Mouse (Mus musculus): ENCODE data around the gene Poldip2. TPM values are rescaled to one million over a fixed set of nuclear protein-coding genes. Genes with fewer than 3 reads are reported as not detected.

Gene Poldip2
- total RNA-seq (2021): 100 to 1,000 TPM; 118 to 120 TPM
- long read RNA-seq, experiment 1, transcript Poldip2-201 (11 exons, 2,054 nt): major isoform, 134 of 179 reads
- long read RNA-seq, experiment 1, partial matches to known transcripts: 2 of 179 reads
- long read RNA-seq, experiment 1, other reads (novel, unspliced or antisense): 42 of 179 reads
- long read RNA-seq, experiment 2, transcript Poldip2-201 (11 exons, 2,054 nt): major isoform, 139 of 209 reads
- long read RNA-seq, experiment 2, partial matches to known transcripts: 26 of 209 reads
- long read RNA-seq, experiment 2, other reads (novel, unspliced or antisense): 42 of 209 reads

DNA sequence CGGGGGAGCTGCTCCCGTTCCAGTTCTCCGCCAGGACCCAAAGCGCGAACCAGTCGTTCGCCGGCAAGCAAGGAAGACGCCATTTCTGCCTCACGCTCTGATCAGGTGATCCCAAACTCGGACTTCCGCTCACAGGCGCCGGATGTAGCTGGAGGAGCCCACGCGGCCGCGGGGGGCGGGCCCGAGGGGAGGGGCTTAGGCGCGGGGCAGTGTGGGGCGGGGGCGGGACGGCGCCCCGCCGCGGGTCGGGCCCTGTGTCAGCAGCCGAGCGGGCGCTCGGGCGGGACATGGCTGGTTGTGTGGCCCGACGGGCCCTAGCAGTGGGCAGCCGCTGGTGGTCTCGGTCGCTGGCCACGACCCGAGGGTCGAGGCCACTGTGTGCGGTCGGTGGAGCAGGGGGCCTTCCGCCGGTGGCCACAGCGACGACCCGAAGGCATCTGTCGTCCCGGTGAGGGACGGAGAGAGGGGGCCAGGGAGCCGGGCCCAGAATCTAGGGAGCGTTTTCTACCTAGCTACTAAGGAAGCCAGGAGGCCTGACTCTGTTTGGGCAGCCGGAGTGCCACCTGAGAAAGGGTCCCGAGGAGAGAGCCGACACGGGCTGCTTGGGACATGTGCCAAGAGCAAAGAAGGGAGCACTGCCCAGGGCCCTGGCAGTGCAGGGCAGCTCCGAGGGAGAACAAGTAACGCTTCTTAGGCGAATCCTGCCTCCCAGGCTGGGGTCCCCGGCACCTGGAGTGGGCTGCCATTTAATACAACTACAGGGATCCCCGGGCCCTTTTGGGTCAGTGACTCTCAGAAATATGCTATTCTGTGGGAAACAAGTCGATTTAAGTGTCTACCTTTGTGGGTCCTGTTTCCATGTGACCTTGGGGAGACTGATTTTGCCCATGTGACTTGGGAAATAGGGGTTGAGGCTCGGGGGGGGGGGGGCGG is at the start of gene Poldip2, which contains the start of gene Tmem199:
Gene Poldip2, plus strand, starts transcription at position 169 of the 933 bp plus-strand sequence.
Gene Tmem199, minus strand, starts transcription at position 148 of the 933 bp plus-strand sequence.
- peak; percentile 82 to 93 for DNase-seq (ENCODE audit: low spot score in 2 of 2)

DNA sequence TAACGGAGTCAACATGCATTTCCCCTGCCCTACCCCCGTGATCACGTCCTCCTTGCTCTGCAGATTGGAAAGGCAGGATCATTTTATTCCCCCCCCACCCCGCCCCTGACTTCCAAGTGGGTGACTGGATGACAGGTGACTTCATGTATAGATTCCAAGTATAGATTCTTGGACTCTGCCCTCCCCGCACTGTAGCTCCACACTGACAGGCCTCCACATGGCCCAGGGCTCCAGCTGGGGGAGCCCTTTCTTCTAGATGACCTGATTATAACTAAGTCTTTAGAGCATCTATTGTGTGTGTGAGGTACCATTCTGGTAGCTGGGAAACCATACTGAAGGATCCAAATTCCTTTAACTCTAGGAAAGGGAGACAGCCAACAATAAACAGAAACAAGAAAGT is 49.3 kb upstream of the Poldip2 start:
- DNase-seq (ENCODE audit: low spot score in 2 of 2): no peak

GRCm38 (mm10) chr11:78463286-78464036 is 48.5 kb upstream of the Poldip2 start:
- DNase-seq (ENCODE audit: low spot score in 2 of 2): no peak

DNA sequence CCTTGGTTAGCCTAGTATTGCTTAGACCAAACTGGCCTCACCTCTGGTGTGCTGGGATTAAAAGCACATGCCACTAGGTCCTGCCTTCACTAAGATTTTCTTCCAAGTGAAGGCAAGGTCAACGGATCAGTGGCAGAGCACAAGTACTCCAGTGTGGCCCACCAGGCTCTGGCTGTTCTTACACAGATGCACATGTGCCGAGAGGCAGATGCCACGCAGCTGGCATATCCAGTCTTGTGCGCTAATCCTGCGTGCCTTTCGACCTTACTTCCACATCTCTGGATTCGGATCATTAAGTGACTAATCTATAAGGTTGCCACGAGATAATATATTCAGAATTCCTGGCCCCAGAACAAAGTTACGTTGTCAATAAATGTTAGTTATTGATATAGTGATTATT is 46.9 kb upstream of the Poldip2 start:
- DNase-seq (ENCODE audit: low spot score in 2 of 2): no peak

DNA sequence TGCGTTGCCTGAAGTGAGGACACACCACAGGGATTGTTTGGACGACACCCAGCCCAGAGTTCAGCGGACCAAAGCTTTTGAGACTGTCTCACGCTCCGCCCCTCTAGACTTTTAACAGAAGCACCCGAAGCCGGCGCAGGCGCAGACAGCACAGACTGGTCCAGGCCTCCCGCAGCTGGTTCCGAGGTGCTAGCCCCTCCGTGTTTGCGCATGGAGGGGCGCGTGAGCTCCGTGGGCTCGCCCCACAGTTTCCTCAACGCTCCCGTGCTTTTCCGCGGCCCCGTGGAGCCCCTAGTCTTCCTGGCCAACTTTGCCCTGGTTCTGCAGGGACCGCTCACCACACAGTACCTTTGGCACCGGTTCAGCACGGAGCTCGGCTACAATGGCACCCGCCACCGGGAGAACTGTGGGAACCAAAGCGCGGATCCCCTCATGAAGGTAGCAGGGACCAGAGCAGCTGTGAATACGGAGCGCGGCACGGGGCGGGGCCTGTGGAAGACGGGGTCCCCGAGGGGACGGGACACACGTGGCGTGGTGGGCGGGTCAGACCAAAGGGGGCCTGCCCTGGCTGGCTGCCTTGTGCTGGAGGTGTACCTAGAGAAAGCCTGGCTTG is 46.3 kb upstream of the Poldip2 start, which contains the start of gene Slc46a1:
Gene Slc46a1, plus strand, starts transcription at position 130 of the 613 bp plus-strand sequence.
- DNase-seq (ENCODE audit: low spot score in 2 of 2): peak; percentile 76 to 81

DNA sequence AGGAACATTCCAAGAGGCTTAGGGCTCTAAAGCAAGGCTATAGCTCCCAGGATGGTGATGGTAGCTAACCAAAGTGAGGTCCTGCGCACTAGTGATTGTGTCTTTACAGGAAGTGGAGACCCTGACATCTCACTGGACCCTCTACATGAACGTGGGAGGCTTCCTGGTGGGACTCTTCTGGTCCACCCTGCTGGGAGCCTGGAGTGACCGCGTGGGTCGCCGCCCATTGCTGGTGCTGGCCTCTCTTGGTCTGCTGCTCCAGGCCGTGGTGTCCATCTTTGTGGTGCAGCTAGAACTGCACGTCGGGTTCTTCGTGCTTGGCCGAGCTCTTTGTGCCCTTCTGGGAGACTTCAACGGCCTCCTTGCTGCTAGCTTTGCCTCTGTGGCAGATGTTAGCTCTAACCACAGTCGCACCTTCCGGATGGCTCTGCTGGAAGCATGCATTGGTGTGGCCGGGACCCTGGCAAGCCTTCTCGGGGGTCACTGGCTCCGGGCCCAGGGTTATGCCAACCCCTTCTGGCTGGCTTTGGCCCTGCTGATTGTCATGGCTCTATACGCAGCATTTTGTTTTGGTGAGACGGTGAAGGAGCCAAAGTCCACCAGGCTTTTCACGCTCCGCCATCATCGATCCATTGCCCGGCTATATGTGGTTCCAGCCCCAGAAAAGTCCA is 45.6 kb upstream of the Poldip2 start:
- no peak for DNase-seq (ENCODE audit: low spot score in 2 of 2)

GRCm38 (mm10) chr11:78467515-78467914 is 44.5 kb upstream of the Poldip2 start:
- no peak for DNase-seq (ENCODE audit: low spot score in 2 of 2)

DNA sequence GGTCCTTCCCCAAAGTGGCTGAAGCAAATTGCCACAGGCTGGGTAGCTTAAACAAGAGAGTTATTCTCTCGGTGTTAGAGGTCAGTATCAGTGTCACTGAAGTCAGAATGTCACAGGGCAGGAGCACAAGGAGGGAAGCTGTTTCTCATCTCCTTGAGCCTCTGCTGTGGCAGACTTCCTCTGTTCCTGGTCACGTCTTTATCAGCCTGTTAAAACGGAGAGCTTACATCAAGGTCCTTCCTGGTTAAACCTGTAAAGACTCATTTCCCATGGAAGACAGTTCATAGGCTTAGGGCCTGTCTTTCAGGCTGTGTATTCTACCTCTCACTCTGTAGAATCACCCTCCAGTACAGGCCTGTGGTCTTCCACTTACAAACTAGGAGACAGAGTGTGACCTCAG is 44.1 kb upstream of the Poldip2 start:
- DNase-seq (ENCODE audit: low spot score in 2 of 2): no peak

DNA sequence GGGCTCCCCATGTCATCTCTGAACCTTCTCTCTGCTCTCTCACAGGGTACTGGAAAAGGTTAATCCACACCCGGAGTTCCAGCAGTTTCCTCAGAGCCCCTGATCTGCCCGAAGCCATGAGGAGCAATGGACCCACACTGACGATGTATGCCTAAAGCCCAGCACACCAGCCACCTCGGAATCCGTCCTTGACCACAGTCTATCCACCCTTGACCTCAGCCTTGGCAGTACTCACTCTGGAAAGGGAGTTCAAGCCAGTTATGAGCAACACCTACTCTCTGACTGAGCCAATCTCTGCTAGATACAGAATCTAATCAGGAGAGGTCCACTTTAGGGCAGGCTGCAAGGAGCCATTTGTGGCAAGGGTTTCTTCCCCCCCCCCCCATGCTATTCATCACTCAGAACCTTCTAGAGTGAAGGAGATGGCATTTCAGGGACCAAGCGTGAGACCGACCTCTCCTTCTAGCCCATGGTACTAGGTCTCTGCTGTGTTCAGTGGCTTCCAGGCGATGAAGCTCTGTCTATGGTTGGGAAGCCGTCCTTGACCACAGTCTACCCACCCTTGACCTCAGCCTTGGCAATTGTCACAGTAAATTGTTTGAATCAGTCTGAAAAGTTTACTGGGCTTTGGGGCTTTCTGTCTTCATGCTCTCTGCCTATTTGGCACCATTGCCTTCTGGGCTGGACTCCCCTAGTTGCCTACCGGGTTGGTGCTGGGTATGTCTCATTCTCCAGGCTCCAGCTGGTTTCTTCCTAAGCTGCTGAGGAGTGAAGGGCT is 40.5 kb upstream of the Poldip2 start:
- no peak for DNase-seq (ENCODE audit: low spot score in 2 of 2)

- no peak for DNase-seq (ENCODE audit: low spot score in 2 of 2)
These were observed 36.7 kb upstream of the Poldip2 start for GRCm38 (mm10) chr11:78475289-78475688.

- no peak for DNase-seq (ENCODE audit: low spot score in 2 of 2)
These were observed 28.4 kb upstream of the Poldip2 start for GRCm38 (mm10) chr11:78483639-78484038.

DNA sequence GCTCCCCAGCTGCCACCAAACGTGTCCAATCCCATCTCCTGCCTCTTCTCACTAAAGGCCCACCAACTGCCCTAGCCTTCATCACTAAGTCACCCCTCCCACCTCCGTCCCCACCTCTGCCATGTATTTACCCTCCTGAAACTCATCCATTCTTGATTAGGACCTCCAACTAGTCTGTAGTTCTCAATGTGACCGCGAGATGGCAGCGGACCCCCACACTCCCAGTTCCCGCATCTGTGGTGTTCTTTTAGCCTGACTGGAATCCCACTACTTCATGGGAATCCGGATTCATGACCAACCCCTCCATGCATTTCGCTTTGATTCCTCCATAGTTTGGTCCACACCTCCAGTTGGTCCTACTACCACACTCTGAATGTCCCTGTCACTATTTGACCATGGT is 23.8 kb upstream of the Poldip2 start:
- peak; percentile 85 to 88 for DNase-seq (ENCODE audit: low spot score in 2 of 2)

DNA sequence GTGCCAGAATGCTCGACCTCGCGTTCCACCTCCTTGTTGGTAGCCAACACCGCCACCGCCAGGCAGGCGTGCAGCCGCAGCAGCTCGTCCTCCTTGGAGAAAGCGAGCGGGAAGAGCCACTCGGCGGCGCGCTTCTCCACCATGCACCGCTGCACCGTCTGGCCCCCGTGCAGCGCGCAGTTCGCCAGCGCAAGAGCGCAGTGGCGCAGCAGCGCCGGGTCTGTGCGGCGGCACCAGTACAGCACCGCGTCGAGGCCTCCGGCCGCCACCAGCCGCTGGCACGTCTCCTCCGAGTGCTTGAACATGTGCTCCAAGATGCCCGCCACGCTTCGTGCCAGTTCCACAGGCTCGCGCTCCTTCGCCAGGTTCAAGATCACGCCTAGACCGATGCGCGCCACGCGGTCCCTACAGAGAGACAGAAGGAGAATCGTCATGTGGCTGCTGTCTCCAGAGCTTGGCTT is 21.2 kb upstream of the Poldip2 start:
- DNase-seq (ENCODE audit: low spot score in 2 of 2): peak in 1 of 2 experiments; percentile 52

- DNase-seq (ENCODE audit: low spot score in 2 of 2): no peak
These were observed 16.1 kb upstream of the Poldip2 start for GRCm38 (mm10) chr11:78495904-78496303.

GRCm38 (mm10) chr11:78497071-78497541 is 14.9 kb upstream of the Poldip2 start:
- peak; percentile 43 to 61 for DNase-seq (ENCODE audit: low spot score in 2 of 2)

GRCm38 (mm10) chr11:78497544-78498522 is 14.2 kb upstream of the Poldip2 start, which contains the start of gene Sarm1:
TSS of gene Sarm1 (minus strand) at chr11:78497754.
- peak; percentile 93 to 96 for DNase-seq (ENCODE audit: low spot score in 2 of 2)

- DNase-seq (ENCODE audit: low spot score in 2 of 2): no peak
These were observed 13.0 kb upstream of the Poldip2 start, which contains the start of gene Vtn for GRCm38 (mm10) chr11:78499004-78499403. TSS of gene Vtn (plus strand) at chr11:78499091.

GRCm38 (mm10) chr11:78499543-78499942 is 12.4 kb upstream of the Poldip2 start:
- DNase-seq (ENCODE audit: low spot score in 2 of 2): no peak
